ENCODE assay signal across 10 mouse cellular contexts in genomic region chr1:168597495-168597894, GRCm38 (mm10).
DNase-seq lines count a peak whose midpoint lies in the region; ATAC-seq and TF ChIP-seq lines count a peak whose summit lies in the region.
"Had no signal": no experiment of that assay in that cellular context is flagged by ENCODE, and none has a peak within 500 bp of the region (broad histone marks: within the 10 kb centered on the region; RNA-seq: fewer than 3 reads in every experiment).

No protein-coding gene starts in this region.

- DNase-seq in kidney, postnatal 25 days = no peak
- peak; percentile 35 for DNase-seq in hindbrain, embryonic 14.5 days (ENCODE audit: low spot score)
- DNase-seq in midbrain, postnatal 0 days (ENCODE audit: low spot score) = no peak
- no peak for DNase-seq in thymus, postnatal 4 days
- no peak for DNase-seq in right cerebral cortex, adult 18-20 months
- DNase-seq in gastrocnemius, postnatal 36 days = no peak
- DNase-seq: heart, adult 18-20 months had no signal

- no peaks in the 10 kb centered on the region for H3K9me3 ChIP-seq in kidney, embryonic 15.5 days (replicated peaks)
- no peaks in the 10 kb centered on the region for H3K9me3 ChIP-seq in embryonic facial prominence, embryonic 15.5 days (replicated peaks)
- H3K9me3 ChIP-seq in hindbrain, embryonic 14.5 days (ENCODE audit: control insufficient read depth, low read length) = no peaks in the 10 kb centered on the region
- no peaks in the 10 kb centered on the region for H3K9me3 ChIP-seq in midbrain, postnatal 0 days (ENCODE audit: low read length)

- TF ChIP-seq CTCF in midbrain, postnatal 0 days (IDR thresholded peaks at IDR 0.05) = no peak

- ATAC-seq in kidney, embryonic 15.5 days (replicated peaks; ENCODE audit: low FRiP score) = no peak
- ATAC-seq in embryonic facial prominence, embryonic 15.5 days (ENCODE audit: insufficient number of reproducible peaks, low FRiP score, low TSS enrichment, low read depth) = no peak
- no peak for ATAC-seq in hindbrain, embryonic 14.5 days (ENCODE audit: low FRiP score)
- ATAC-seq in midbrain, postnatal 0 days (ENCODE audit: low FRiP score) = no peak

- no peak overlapping the region for H3K9ac ChIP-seq in kidney, embryonic 15.5 days
- no peak overlapping the region for H3K9ac ChIP-seq in embryonic facial prominence, embryonic 15.5 days
- peak overlapping the region; percentile 20; the same call in 1 of the 2 replicates for H3K9ac ChIP-seq in hindbrain, embryonic 14.5 days
- peak overlapping the region; percentile 44; the same call in 1 of the 2 replicates for H3K9ac ChIP-seq in midbrain, postnatal 0 days (replicated peaks; ENCODE audit: low read length, poor library complexity, severe bottlenecking)
- H3K9ac ChIP-seq: liver, embryonic 14.5 days had no signal

- peaks cover 31% of the 10 kb centered on the region for H3K4me1 ChIP-seq in kidney, embryonic 15.5 days
- H3K4me1 ChIP-seq in embryonic facial prominence, embryonic 15.5 days = peaks cover 14% of the 10 kb centered on the region
- peaks cover 19% of the 10 kb centered on the region for H3K4me1 ChIP-seq in hindbrain, embryonic 14.5 days (replicated peaks; ENCODE audit: control insufficient read depth, insufficient read depth, low read length)
- H3K4me1 ChIP-seq in midbrain, postnatal 0 days (ENCODE audit: insufficient read depth, low read length) = peaks cover 10% of the 10 kb centered on the region

- H3K4me2 ChIP-seq in kidney, embryonic 15.5 days = peak overlapping the region; percentile 54
- peak overlapping the region; percentile 40 for H3K4me2 ChIP-seq in embryonic facial prominence, embryonic 15.5 days (replicated peaks)
- peak overlapping the region; percentile 42 for H3K4me2 ChIP-seq in hindbrain, embryonic 14.5 days (replicated peaks)
- peak overlapping the region; percentile 36 for H3K4me2 ChIP-seq in midbrain, postnatal 0 days (ENCODE audit: low read depth, low read length, poor library complexity, severe bottlenecking)

- intact Hi-C loops in gastrocnemius, postnatal 36 days (cut with DNase I) = no loop called here

- H3K36me3 ChIP-seq in kidney, embryonic 15.5 days = no peaks in the 10 kb centered on the region
- no peaks in the 10 kb centered on the region for H3K36me3 ChIP-seq in embryonic facial prominence, embryonic 15.5 days
- no peaks in the 10 kb centered on the region for H3K36me3 ChIP-seq in hindbrain, embryonic 14.5 days (replicated peaks; ENCODE audit: control insufficient read depth, insufficient read depth)
- H3K36me3 ChIP-seq in midbrain, postnatal 0 days (ENCODE audit: insufficient read depth, low read length) = no peaks in the 10 kb centered on the region

- H3K4me3 ChIP-seq in kidney, embryonic 15.5 days (replicated peaks) = peak overlapping the region; percentile 11; the same call in 1 of the 2 replicates
- H3K4me3 ChIP-seq in embryonic facial prominence, embryonic 15.5 days (replicated peaks) = 0 out of 2 replicates have a peak overlapping the region, but pooled peaks have one; percentile 21
- H3K4me3 ChIP-seq in hindbrain, embryonic 14.5 days (replicated peaks; ENCODE audit: low read length) = no peak overlapping the region
- no peak overlapping the region for H3K4me3 ChIP-seq in midbrain, postnatal 0 days (ENCODE audit: low read depth, low read length)

- H3K27me3 ChIP-seq in kidney, embryonic 15.5 days = no peaks in the 10 kb centered on the region
- no peaks in the 10 kb centered on the region for H3K27me3 ChIP-seq in embryonic facial prominence, embryonic 15.5 days
- no peaks in the 10 kb centered on the region for H3K27me3 ChIP-seq in hindbrain, embryonic 14.5 days (ENCODE audit: control insufficient read depth, insufficient read depth, low read length)
- no peaks in the 10 kb centered on the region for H3K27me3 ChIP-seq in midbrain, postnatal 0 days (ENCODE audit: insufficient read depth, low read length)

- peak overlapping the region; percentile 48; the same call in 1 of the 2 replicates for H3K27ac ChIP-seq in kidney, embryonic 15.5 days
- no peak overlapping the region for H3K27ac ChIP-seq in embryonic facial prominence, embryonic 15.5 days (replicated peaks)
- peak overlapping the region; percentile 62 for H3K27ac ChIP-seq in hindbrain, embryonic 14.5 days
- peak overlapping the region; percentile 18; the same call in 1 of the 2 replicates for H3K27ac ChIP-seq in midbrain, postnatal 0 days (ENCODE audit: low read depth, low read length)
- H3K27ac ChIP-seq: liver, embryonic 14.5 days had no signal

- 19% methylated on average over 5 of the region's 5 CpGs for WGBS in kidney, embryonic 15.5 days
- WGBS in embryonic facial prominence, embryonic 15.5 days = 20% methylated on average over 5 of the region's 5 CpGs
- 13% methylated on average over 5 of the region's 5 CpGs for WGBS in hindbrain, embryonic 14.5 days
- WGBS in midbrain, postnatal 0 days = 12% methylated on average over 5 of the region's 5 CpGs

Comparison
In these comparisons a context has a peak if more than half of its experiments do, and no peak if none do; other contexts are left out.
1. H3K4me3 ChIP-seq: peak in kidney, embryonic 15.5 days (single experiment) and embryonic facial prominence, embryonic 15.5 days (single experiment); none in hindbrain, embryonic 14.5 days (single experiment) and midbrain, postnatal 0 days (single experiment).
2. H3K9ac ChIP-seq: peak in hindbrain, embryonic 14.5 days (single experiment) and midbrain, postnatal 0 days (single experiment); none in kidney, embryonic 15.5 days (single experiment) and embryonic facial prominence, embryonic 15.5 days (single experiment).
3. Peak in every context shown above with its lines, with median percentiles within 50 percentile points of each other: H3K4me2 ChIP-seq.